Comparison of ENCODE assay signal across 8 mouse cellular contexts in genomic region chr4:108834971-108835311, GRCm38 (mm10). TPM values are rescaled to one million over a fixed set of nuclear protein-coding genes. Genes with fewer than 3 reads are reported as not detected.
A peak's percentile ranks its signal among the peaks of the same experiment; 100 is the strongest.
DNase-seq lines count a peak whose midpoint lies in the region; ATAC-seq lines count a peak whose summit lies in the region.

No protein-coding gene starts in this region.

- WGBS in heart, embryonic 10.5 days = 1% methylated on average over 15 of the region's 15 CpGs
- 1% methylated on average over 15 of the region's 15 CpGs for WGBS in forebrain, embryonic 13.5 days
- WGBS in midbrain, embryonic 14.5 days = under 1% methylated on average over 15 of the region's 15 CpGs

- H3K9ac ChIP-seq in forebrain, embryonic 13.5 days = peak overlapping the region; percentile 80
- H3K9ac ChIP-seq in midbrain, embryonic 14.5 days (replicated peaks; ENCODE audit: low read length) = peak overlapping the region; percentile 99

- H3K27ac ChIP-seq in heart, embryonic 10.5 days = peak overlapping the region; percentile 100
- H3K27ac ChIP-seq in forebrain, embryonic 13.5 days = peak overlapping the region; percentile 100
- H3K27ac ChIP-seq in midbrain, embryonic 14.5 days (replicated peaks; ENCODE audit: low read depth, low read length) = peak overlapping the region; percentile 100

- H3K4me3 ChIP-seq in heart, embryonic 10.5 days = peak overlapping the region; percentile 99
- H3K4me3 ChIP-seq in forebrain, embryonic 13.5 days = peak overlapping the region; percentile 77
- peak overlapping the region; percentile 95 for H3K4me3 ChIP-seq in midbrain, embryonic 14.5 days (replicated peaks; ENCODE audit: low read depth, low read length)

- H3K36me3 ChIP-seq in heart, embryonic 10.5 days = peaks cover 4% of the 10 kb centered on the region
- H3K36me3 ChIP-seq in forebrain, embryonic 13.5 days (ENCODE audit: poor library complexity, severe bottlenecking) = peaks cover 5% of the 10 kb centered on the region
- peaks cover 5% of the 10 kb centered on the region for H3K36me3 ChIP-seq in midbrain, embryonic 14.5 days (ENCODE audit: control insufficient read depth, insufficient read depth, low read length)

- no peaks in the 10 kb centered on the region for H3K27me3 ChIP-seq in heart, embryonic 10.5 days (ENCODE audit: insufficient read depth, poor library complexity, severe bottlenecking)
- no peaks in the 10 kb centered on the region for H3K27me3 ChIP-seq in forebrain, embryonic 13.5 days
- no peaks in the 10 kb centered on the region for H3K27me3 ChIP-seq in midbrain, embryonic 14.5 days (ENCODE audit: control insufficient read depth, insufficient read depth, low read length)

- DNase-seq in heart, embryonic 10.5 days (ENCODE audit: low spot score) = no peak
- DNase-seq in heart, adult 8-10 months (ENCODE audit: low spot score) = no peak
- peak; percentile 44 for DNase-seq in NIH3T3 (ENCODE audit: low read depth)
- peak; percentile 10 to 42 for DNase-seq in kidney, postnatal 4 days
- DNase-seq in midbrain, embryonic 14.5 days = peak; percentile 23
- DNase-seq in right cerebral cortex, adult 2 months (ENCODE audit: low spot score in 2 of 2) = no peak

- peak overlapping the region; percentile 72 for H3K4me2 ChIP-seq in forebrain, embryonic 13.5 days
- peak overlapping the region; percentile 65 for H3K4me2 ChIP-seq in midbrain, embryonic 14.5 days (ENCODE audit: low read length)

- H3K4me1 ChIP-seq in heart, embryonic 10.5 days = peaks cover 29% of the 10 kb centered on the region
- H3K4me1 ChIP-seq in forebrain, embryonic 13.5 days = peaks cover 39% of the 10 kb centered on the region
- peaks cover 35% of the 10 kb centered on the region for H3K4me1 ChIP-seq in midbrain, embryonic 14.5 days (ENCODE audit: control insufficient read depth, insufficient read depth, low read length)

- no peaks in the 10 kb centered on the region for H3K9me3 ChIP-seq in heart, embryonic 10.5 days
- H3K9me3 ChIP-seq in forebrain, embryonic 13.5 days (replicated peaks) = no peaks in the 10 kb centered on the region
- no peaks in the 10 kb centered on the region for H3K9me3 ChIP-seq in midbrain, embryonic 14.5 days (ENCODE audit: control insufficient read depth, low read length)

- no peak for ATAC-seq in forebrain, embryonic 13.5 days
- no peak for ATAC-seq in midbrain, embryonic 14.5 days (ENCODE audit: low FRiP score, low TSS enrichment)
- ATAC-seq in megakaryocyte-erythroid progenitor cell, adult 5-6 weeks (replicated peaks; ENCODE audit: low FRiP score, low TSS enrichment, poor library complexity, severe bottlenecking) = no peak

RNA-seq across cellular contexts. Expression of gene Txndc12, which starts 0.5 kb away (rescaled TPM):
- 101 and 106 TPM in 2 replicates for polyA plus RNA-seq in heart, embryonic 10.5 days (2016; fragmentation: Nextera tagmentation; extraction: Ambion mirVana)
- 10 to 100 TPM; 26.2 to 31.4 (median 27.8) TPM for total RNA-seq in heart, adult 8-10 months (2022)
- polyA plus RNA-seq in forebrain, embryonic 13.5 days (2015; fragmentation: Nextera tagmentation; extraction: Ambion mirVana) = 89.6 and 92.8 TPM in 2 replicates
- polyA plus RNA-seq in midbrain, embryonic 14.5 days (2014; fragmentation: Nextera tagmentation; extraction: Ambion mirVana) = 72.8 and 79.0 TPM in 2 replicates
- total RNA-seq in megakaryocyte-erythroid progenitor cell, adult 5-6 weeks (2014; fragmentation: Nextera tagmentation) = 19.7 and 20.8 TPM in 2 replicates
- total RNA-seq in megakaryocyte-erythroid progenitor cell, adult 5-6 weeks (2017) = 18.3 and 56.6 TPM in 2 replicates

RNA-seq across cellular contexts. Expression of gene Btf3l4, which starts 1.5 kb away (rescaled TPM):
- 160 and 165 TPM in 2 replicates for polyA plus RNA-seq in heart, embryonic 10.5 days (2016; fragmentation: Nextera tagmentation; extraction: Ambion mirVana)
- 10 to 100 TPM; 71.7 to 87.3 (median 80.1) TPM for total RNA-seq in heart, adult 8-10 months (2022)
- 256 and 275 TPM in 2 replicates for polyA plus RNA-seq in forebrain, embryonic 13.5 days (2015; fragmentation: Nextera tagmentation; extraction: Ambion mirVana)
- polyA plus RNA-seq in midbrain, embryonic 14.5 days (2014; fragmentation: Nextera tagmentation; extraction: Ambion mirVana) = 243 and 255 TPM in 2 replicates
- 55.3 and 67.7 TPM in 2 replicates for total RNA-seq in megakaryocyte-erythroid progenitor cell, adult 5-6 weeks (2014; fragmentation: Nextera tagmentation)
- total RNA-seq in megakaryocyte-erythroid progenitor cell, adult 5-6 weeks (2017) = 61.7 and 80.3 TPM in 2 replicates

RNA-seq across cellular contexts. Expression of gene Kti12, which starts 12.6 kb away (rescaled TPM):
- 38.5 and 57.3 TPM in 2 replicates for polyA plus RNA-seq in heart, embryonic 10.5 days (2016; fragmentation: Nextera tagmentation; extraction: Ambion mirVana)
- total RNA-seq in heart, adult 8-10 months (2022) = 10 to 100 TPM; 21.3 to 27.8 (median 22.5) TPM
- 35.1 and 38.5 TPM in 2 replicates for polyA plus RNA-seq in forebrain, embryonic 13.5 days (2015; fragmentation: Nextera tagmentation; extraction: Ambion mirVana)
- polyA plus RNA-seq in midbrain, embryonic 14.5 days (2014; fragmentation: Nextera tagmentation; extraction: Ambion mirVana) = 24.4 and 27.6 TPM in 2 replicates
- 64.5 and 71.6 TPM in 2 replicates for total RNA-seq in megakaryocyte-erythroid progenitor cell, adult 5-6 weeks (2014; fragmentation: Nextera tagmentation)
- 30.7 and 50.8 TPM in 2 replicates for total RNA-seq in megakaryocyte-erythroid progenitor cell, adult 5-6 weeks (2017)

RNA-seq across cellular contexts. Expression of gene A730015C16Rik, which starts 13.5 kb away (rescaled TPM):
- polyA plus RNA-seq in heart, embryonic 10.5 days (2016; fragmentation: Nextera tagmentation; extraction: Ambion mirVana) = 1.2 and 1.4 TPM in 2 replicates
- total RNA-seq in heart, adult 8-10 months (2022) = under 1 TPM in 1 of 4 experiments, not detected in 3; 0.25 TPM
- 1.4 and 1.7 TPM in 2 replicates for polyA plus RNA-seq in forebrain, embryonic 13.5 days (2015; fragmentation: Nextera tagmentation; extraction: Ambion mirVana)
- 1.8 and 2.2 TPM in 2 replicates for polyA plus RNA-seq in midbrain, embryonic 14.5 days (2014; fragmentation: Nextera tagmentation; extraction: Ambion mirVana)
- not detected in 2 replicates for total RNA-seq in megakaryocyte-erythroid progenitor cell, adult 5-6 weeks (2014; fragmentation: Nextera tagmentation)
- 0.42 TPM in 1 of 2 replicates, not detected in the other for total RNA-seq in megakaryocyte-erythroid progenitor cell, adult 5-6 weeks (2017)

RNA-seq across cellular contexts. Expression of gene Rab3b, which starts 43.9 kb away (rescaled TPM):
- polyA plus RNA-seq in heart, embryonic 10.5 days (2016; fragmentation: Nextera tagmentation; extraction: Ambion mirVana) = 10.6 and 15.7 TPM in 2 replicates
- 1 to 10 TPM in 3 of 4 experiments, under 1 TPM in 1; 0.57 to 1.7 (median 1.4) TPM for total RNA-seq in heart, adult 8-10 months (2022)
- polyA plus RNA-seq in forebrain, embryonic 13.5 days (2015; fragmentation: Nextera tagmentation; extraction: Ambion mirVana) = 38.0 and 54.1 TPM in 2 replicates
- polyA plus RNA-seq in midbrain, embryonic 14.5 days (2014; fragmentation: Nextera tagmentation; extraction: Ambion mirVana) = 110 and 140 TPM in 2 replicates
- total RNA-seq in megakaryocyte-erythroid progenitor cell, adult 5-6 weeks (2014; fragmentation: Nextera tagmentation) = not detected in 2 replicates
- total RNA-seq in megakaryocyte-erythroid progenitor cell, adult 5-6 weeks (2017) = not detected in 2 replicates

Comparison
In these comparisons a context has a peak if more than half of its experiments do, and no peak if none do; other contexts are left out.
1. DNase-seq: peak in NIH3T3 (single experiment), kidney, postnatal 4 days (2 of 2) and midbrain, embryonic 14.5 days (single experiment); none in heart, embryonic 10.5 days (single experiment), heart, adult 8-10 months (single experiment) and right cerebral cortex, adult 2 months (0 of 2).
2. Peak in every context shown above with its lines, with median percentiles within 50 percentile points of each other: H3K27ac ChIP-seq and H3K4me3 ChIP-seq.